Mouse (Mus musculus) CH12.LX (cell line): ENCODE measurements around the gene 9930111J21Rik2. TPM values are rescaled to one million over a fixed set of nuclear protein-coding genes. Genes with fewer than 3 reads are reported as not detected.
"Not testable (repeated sequence)": the region's sequence is repeated elsewhere in the genome, so short reads cannot be mapped to it uniquely, and the experiment has no call there.

ENCODE experiments used
- DNase-seq: peaks from one replicate; pipeline ENCODE4 v3.0.0-alpha.2; 2013; ENCODE audit errors: extremely low read depth
- H3K27ac ChIP-seq: 2 replicates; pipeline ENCODE4 v1.5.1; 2012; ENCODE audit warnings: low read depth, mild to moderate bottlenecking, control low read depth, moderate library complexity; ENCODE audit not compliant: insufficient read depth
- H3K27me3 ChIP-seq: replicated peaks from 2 replicates; pipeline ENCODE3; 2012; ENCODE audit warnings: inconsistent platforms
- H3K36me3 ChIP-seq, 2 experiments: replicated peaks in 1 of 2; 2 replicates each; pipeline versions ENCODE3 to v1.6.1; 2012; ENCODE audit warnings: inconsistent platforms in 1 of 2, low read length in 1 of 2, mild to moderate bottlenecking in 1 of 2, mixed read lengths in 1 of 2, moderate library complexity in 1 of 2; ENCODE audit not compliant: control insufficient read depth in 1 of 2, insufficient read depth in 1 of 2
- H3K4me1 ChIP-seq, 2 experiments: 2 replicates each; pipeline ENCODE4 v1.6.1; 2012; ENCODE audit warnings: inconsistent platforms in 1 of 2, moderate library complexity in 1 of 2; ENCODE audit not compliant: insufficient read depth in 2 of 2, control insufficient read depth in 1 of 2
- H3K4me2 ChIP-seq: 2 replicates; pipeline ENCODE4 v1.6.1; 2012; ENCODE audit warnings: low read depth, mild to moderate bottlenecking, control low read depth; ENCODE audit not compliant: poor library complexity, insufficient read depth, severe bottlenecking
- H3K4me3 ChIP-seq, 3 experiments: fragments of 150-350 bp in 1 of 3; sonication (generic) in 1 of 3; replicated peaks in 1 of 3; 2 replicates each; pipeline versions ENCODE3 to v1.5.1; 2011 to 2012; ENCODE audit warnings: low read depth in 2 of 3, low read length in 2 of 3, mild to moderate bottlenecking in 2 of 3, moderate library complexity in 2 of 3, control low read depth in 1 of 3, improper control_type of control experiment in 1 of 3, inconsistent platforms in 1 of 3, mixed read lengths in 1 of 3; ENCODE audit not compliant: poor library complexity in 1 of 3
- H3K79me2 ChIP-seq: replicated peaks from 2 replicates; pipeline ENCODE4 v1.6.1; 2012; ENCODE audit warnings: mild to moderate bottlenecking, moderate library complexity; ENCODE audit not compliant: control insufficient read depth, poor library complexity, insufficient read depth, severe bottlenecking; ENCODE audit errors: extremely low read depth
- H3K9ac ChIP-seq: 2 replicates; pipeline ENCODE4 v1.6.1; 2012; ENCODE audit warnings: low read depth, mild to moderate bottlenecking, control low read depth, moderate library complexity; ENCODE audit not compliant: insufficient read depth
- H3K9me3 ChIP-seq: replicated peaks from 2 replicates; pipeline ENCODE3; 2012; ENCODE audit warnings: low read length, inconsistent platforms, mixed read lengths
- CHD2 ChIP-seq: IDR thresholded peaks from 2 replicates; pipeline ENCODE4 v1.6.1; 2011; ENCODE audit warnings: low read length, improper control_type of control experiment
- E2F4 ChIP-seq: IDR thresholded peaks from 2 replicates; pipeline ENCODE4 v1.6.1; 2011; ENCODE audit warnings: low read depth, low read length, improper control_type of control experiment; ENCODE audit not compliant: insufficient replicate concordance
- EP300 ChIP-seq: IDR thresholded peaks from 2 replicates; pipeline ENCODE4 v1.6.1; 2011; ENCODE audit warnings: low read length, improper control_type of control experiment
- JUN ChIP-seq: IDR thresholded peaks from 2 replicates; pipeline ENCODE4 v1.6.1; 2011; ENCODE audit warnings: low read depth, mild to moderate bottlenecking, low read length, improper control_type of control experiment, moderate library complexity; ENCODE audit not compliant: insufficient read depth
- JUND ChIP-seq: conservative IDR thresholded peaks from 2 replicates; pipeline ENCODE4 v1.6.1; 2011; ENCODE audit warnings: low read depth, low read length, improper control_type of control experiment
- MYC ChIP-seq: IDR thresholded peaks from 2 replicates; pipeline ENCODE4 v1.6.1; 2011; ENCODE audit warnings: low read depth, mild to moderate bottlenecking, improper control_type of control experiment, low read length
- NELFE ChIP-seq: IDR thresholded peaks from 2 replicates; pipeline ENCODE4 v1.6.1; 2011; ENCODE audit warnings: low read depth, low read length, improper control_type of control experiment
- SIN3A ChIP-seq: IDR thresholded peaks from 2 replicates; pipeline ENCODE4 v1.6.1; 2012; ENCODE audit warnings: low read length, improper control_type of control experiment, inconsistent platforms
- USF1 ChIP-seq: IDR thresholded peaks from 2 replicates; pipeline ENCODE4 v1.6.1; 2014; ENCODE audit warnings: low read depth, mild to moderate bottlenecking, inconsistent platforms, low read length, improper control_type of control experiment
- ZNF384 ChIP-seq: IDR thresholded peaks from 2 replicates; pipeline ENCODE4 v1.6.1; 2012; ENCODE audit warnings: low read depth, low read length, improper control_type of control experiment, inconsistent platforms
- dilution Hi-C: fragments of 300-500 bp; cut with MboI; formaldehyde crosslinking; loops from 2 replicates; pipeline ENCODE4 v1.14.3; 2020; ENCODE audit warnings: low sequenced_read_pairs; ENCODE audit not compliant: extremely low pct_unique_long_range_greater_than_20kb, extremely low pct_ligation_motif_present
- in situ Hi-C: fragments of 300-500 bp; cut with MboI; formaldehyde crosslinking; loops from 3 replicates; pipeline ENCODE4 v1.14.3; 2019; ENCODE audit warnings: low sequenced_read_pairs, low pct_ligation_motif_present, low pct_unique_long_range_greater_than_20kb, mixed read lengths
- polyA plus RNA-seq: library from polyadenylated mRNA; unstranded; fragments of >175 nt; gene quantifications from 2 replicates; pipeline ENCODE4 v1.2.1, GENCODE M21; 2012; ENCODE audit warnings: low read depth; ENCODE audit not compliant: insufficient read length
- total RNA-seq, 2 experiments: library from RNA; depleted of rRNA; stranded (reverse); fragments of 300-350 nt in 1 of 2; fragments of >200 nt in 1 of 2; gene quantifications; 2 replicates each; pipeline ENCODE4 v1.2.3; 2012 to 2014

The 9930111J21Rik2 gene
- total and polyA plus RNA-seq, 3 experiments, result 6.9 to 22.7 (median 18.5) TPM

- dilution Hi-C loops (no loop called here), in situ Hi-C loops (no loop called here)
- Histone ChIP-seq H3K27me3 (no peaks in the 10 kb centered on the region), H3K27ac (no peak overlapping the region), H3K79me2 (no peaks in the 10 kb centered on the region), H3K4me2 (no peak overlapping the region), H3K4me3 (no peak overlapping the region), H3K4me1 (peaks cover 0 to 18% of the 10 kb centered on the region in 2 experiments; a peak in 3 of 4 replicates), H3K9me3 (no peaks in the 10 kb centered on the region), H3K36me3 (no peaks in the 10 kb centered on the region), H3K9ac (no peak overlapping the region)
- DNase-seq, result no peak
- TF ChIP-seq SIN3A (no peak), ZNF384 (no peak), EP300 (no peak), JUND (no peak), E2F4 (no peak), CHD2 (no peak), USF1 (no peak), JUN (no peak), MYC (no peak), NELFE (no peak)
- TF ChIP-seq, all 38 proteins: peak for 0
These were observed 17.3 kb upstream of the 9930111J21Rik2 start for GRCm38 (mm10) chr11:49068358-49068757.

GRCm38 (mm10) chr11:49063713-49064469 lies 12.8 kb upstream of the 9930111J21Rik2 start, which contains the start of gene Tgtp2:
TSS of gene Tgtp2 (minus strand) at chr11:49064206.
- H3K9me3 ChIP-seq, H3K9ac ChIP-seq, H3K27me3 ChIP-seq, H3K4me2 ChIP-seq, H3K79me2 ChIP-seq, dilution Hi-C loops, DNase-seq, in situ Hi-C loops, H3K4me3 ChIP-seq, H3K4me1 ChIP-seq, H3K27ac ChIP-seq, H3K36me3 ChIP-seq: not testable (repeated sequence)

GRCm38 (mm10) chr11:49061865-49062264 lies 10.8 kb upstream of the 9930111J21Rik2 start:
- H3K4me3 ChIP-seq, H3K9ac ChIP-seq, in situ Hi-C loops, dilution Hi-C loops, H3K79me2 ChIP-seq, H3K9me3 ChIP-seq, H3K36me3 ChIP-seq, H3K4me2 ChIP-seq, H3K27me3 ChIP-seq, DNase-seq, H3K27ac ChIP-seq, H3K4me1 ChIP-seq: not testable (repeated sequence)

- in situ Hi-C loops, dilution Hi-C loops: not testable (repeated sequence)
These were observed 9.0 kb upstream of the 9930111J21Rik2 start for GRCm38 (mm10) chr11:49060061-49060460.

GRCm38 (mm10) chr11:49051894-49052293 lies 852 bp upstream of the 9930111J21Rik2 start:
- dilution Hi-C loops, result not testable (repeated sequence)

More at GRCm38 (mm10) chr11:49060061-49060460, 9.0 kb upstream of the 9930111J21Rik2 start:
- H3K4me3 ChIP-seq, H3K9me3 ChIP-seq, DNase-seq, H3K27ac ChIP-seq, H3K36me3 ChIP-seq, H3K4me1 ChIP-seq, H3K9ac ChIP-seq, H3K4me2 ChIP-seq, H3K27me3 ChIP-seq, H3K79me2 ChIP-seq: not testable (repeated sequence)

More at GRCm38 (mm10) chr11:49051894-49052293, 852 bp upstream of the 9930111J21Rik2 start:
- H3K9ac ChIP-seq, H3K4me3 ChIP-seq, H3K9me3 ChIP-seq, H3K79me2 ChIP-seq, DNase-seq, H3K27me3 ChIP-seq, H3K36me3 ChIP-seq, H3K4me2 ChIP-seq, H3K4me1 ChIP-seq, in situ Hi-C loops, H3K27ac ChIP-seq: not testable (repeated sequence)
